In genomic region chr7:100685061-100686030, GRCm38 (mm10) we compare ENCODE assay signal across 8 mouse cellular contexts. TPM values are rescaled to one million over a fixed set of nuclear protein-coding genes. Genes with fewer than 3 reads are reported as not detected.
DNase-seq lines count a peak whose midpoint lies in the region; ATAC-seq lines count a peak whose summit lies in the region.

No protein-coding gene starts in this region.

- H3K27me3 ChIP-seq in forebrain, embryonic 11.5 days (ENCODE audit: control insufficient read depth, insufficient read depth, low read length) = no peaks in the 10 kb centered on the region

- no peak overlapping the region for H3K4me3 ChIP-seq in forebrain, embryonic 11.5 days (ENCODE audit: low read depth, low read length)

- H3K27ac ChIP-seq in forebrain, embryonic 11.5 days (ENCODE audit: low read depth, low read length) = no peak overlapping the region

- 41% methylated on average over 13 of the region's 13 CpGs for WGBS in forebrain, embryonic 11.5 days

- no peaks in the 10 kb centered on the region for H3K9me3 ChIP-seq in forebrain, embryonic 11.5 days (ENCODE audit: control insufficient read depth, low read length)

- no peak for ATAC-seq in forebrain, embryonic 11.5 days (replicated peaks; ENCODE audit: low FRiP score)

- no peak overlapping the region for H3K9ac ChIP-seq in forebrain, embryonic 11.5 days (ENCODE audit: low read length)

- H3K4me1 ChIP-seq in forebrain, embryonic 11.5 days (replicated peaks; ENCODE audit: control insufficient read depth, insufficient read depth, low read length) = no peaks in the 10 kb centered on the region

- DNase-seq in MEL-GATA-1-ER (ENCODE audit: extremely low read depth, low read depth) = peak; percentile 59
- peak; percentile 78 for DNase-seq in c-Kit-positive CD71-positive TER-119-negative erythroid progenitor cells, embryonic 14.5 days (ENCODE audit: low read depth)
- DNase-seq in forebrain, embryonic 11.5 days (ENCODE audit: low spot score) = peak; percentile 89
- DNase-seq in heart, postnatal 4 days = peak; percentile 86
- DNase-seq in layer of hippocampus, adult 9-11 months = peak; percentile 29
- DNase-seq in lung, postnatal 36 days = peak; percentile 80
- DNase-seq in retina, postnatal 7 days (ENCODE audit: low read depth, low spot score) = peak; percentile 65
- DNase-seq in urinary bladder, adult 2 months (ENCODE audit: low spot score) = peak; percentile 57

- no peaks in the 10 kb centered on the region for H3K36me3 ChIP-seq in forebrain, embryonic 11.5 days (ENCODE audit: control insufficient read depth, insufficient read depth, low read length)

- H3K4me2 ChIP-seq in forebrain, embryonic 11.5 days (ENCODE audit: low read depth, low read length, severe bottlenecking) = no peak overlapping the region

RNA-seq across cellular contexts. Expression of gene Fam168a, which starts 21.1 kb away (rescaled TPM):
- polyA plus RNA-seq in forebrain, embryonic 11.5 days (2014; fragmentation: Nextera tagmentation; extraction: Ambion mirVana) = 52.9 and 53.6 TPM in 2 replicates
- 10 to 100 TPM; 55.1 to 58.6 TPM for total RNA-seq in heart, postnatal 4 days (2021)
- 31.8 and 38.7 TPM in 2 replicates for polyA plus RNA-seq in urinary bladder, adult 2 months (2012; rRNA removed)

RNA-seq across cellular contexts. Expression of gene Plekhb1, which starts 23.1 kb away (rescaled TPM):
- 4.1 and 4.5 TPM in 2 replicates for polyA plus RNA-seq in forebrain, embryonic 11.5 days (2014; fragmentation: Nextera tagmentation; extraction: Ambion mirVana)
- total RNA-seq in heart, postnatal 4 days (2021) = 1 to 10 TPM in 1 of 2 experiments, under 1 TPM in 1; 0.65 to 1.5 TPM
- 28.5 and 28.8 TPM in 2 replicates for polyA plus RNA-seq in urinary bladder, adult 2 months (2012; rRNA removed)

Comparison
In these comparisons a context has a peak if more than half of its experiments do, and no peak if none do; other contexts are left out.
1. DNase-seq: peak in every context shown above with its lines; median percentile 89 in forebrain, embryonic 11.5 days; 86 in heart, postnatal 4 days; 80 in lung, postnatal 36 days; 78 in c-Kit-positive CD71-positive TER-119-negative erythroid progenitor cells, embryonic 14.5 days; 65 in retina, postnatal 7 days; 59 in MEL-GATA-1-ER; 57 in urinary bladder, adult 2 months; 29 in layer of hippocampus, adult 9-11 months.